Mouse (Mus musculus) midbrain, embryonic 12.5 days (tissue): ENCODE data around the gene Efcab8. TPM values are rescaled to one million over a fixed set of nuclear protein-coding genes. Genes with fewer than 3 reads are reported as not detected.

Experiments
- ATAC-seq: fragments of 200-750 bp; cut with Nextera tagmentation; 2 replicates; pipeline ENCODE4 v1.8.0; 2017; ENCODE audit warnings: low read depth, moderate TSS enrichment, moderate library complexity; ENCODE audit not compliant: low FRiP score
- H3K27ac ChIP-seq: fragments of 300-500 bp; sonication (generic); replicated peaks from 2 replicates; pipeline ENCODE4 v1.5.1; 2016; ENCODE audit warnings: mild to moderate bottlenecking
- H3K27me3 ChIP-seq: fragments of 300-500 bp; sonication (generic); 2 replicates; pipeline ENCODE4 v1.6.1; 2016; ENCODE audit warnings: mild to moderate bottlenecking
- H3K36me3 ChIP-seq: fragments of 300-500 bp; sonication (generic); 2 replicates; pipeline ENCODE4 v1.6.1; 2016
- H3K4me1 ChIP-seq: fragments of 300-500 bp; sonication (generic); 2 replicates; pipeline ENCODE4 v1.6.1; 2016
- H3K4me2 ChIP-seq: fragments of 300-500 bp; sonication (generic); replicated peaks from 2 replicates; pipeline ENCODE4 v1.6.1; 2016; ENCODE audit warnings: mild to moderate bottlenecking, moderate library complexity
- H3K4me3 ChIP-seq: fragments of 300-500 bp; sonication (generic); 2 replicates; pipeline ENCODE4 v1.5.1; 2016; ENCODE audit warnings: mild to moderate bottlenecking
- H3K9ac ChIP-seq: fragments of 300-500 bp; sonication (generic); replicated peaks from 2 replicates; pipeline ENCODE4 v1.6.1; 2016; ENCODE audit warnings: mild to moderate bottlenecking, moderate library complexity
- H3K9me3 ChIP-seq: fragments of 300-500 bp; sonication (generic); 2 replicates; pipeline ENCODE4 v1.6.1; 2016; ENCODE audit warnings: mild to moderate bottlenecking
- WGBS: fragments of 180-500 bp; shearing (Covaris S2); methylation state at CpG from one replicate; pipeline ENCODE4 v1.1.7; 2016; 5-methylcytosine and 5-hydroxymethylcytosine counted together
- polyA plus RNA-seq: library from polyadenylated mRNA; unstranded; fragments of >200 nt; fragmentation: Nextera tagmentation; extraction: Ambion mirVana; gene quantifications from 2 replicates; pipeline ENCODE4 v1.2.1, GENCODE M21; 2016

Gene Efcab8
- polyA plus RNA-seq, 1 experiment from 2014 or later = not detected

GRCm38 (mm10) chr2:153827171-153827830, 47.6 kb downstream of the Efcab8 start:
- no peak overlapping the region for H3K4me2 ChIP-seq
- H3K4me1 ChIP-seq = 0 out of 2 replicates have a peak, but pooled peaks cover 2% of the 10 kb centered on the region
- no peaks in the 10 kb centered on the region for H3K36me3 ChIP-seq
- 85% methylated on average over 8 of the region's 8 CpGs for WGBS
- no peaks in the 10 kb centered on the region for H3K9me3 ChIP-seq
- H3K9ac ChIP-seq = no peak overlapping the region
- H3K27ac ChIP-seq = no peak overlapping the region
- no peaks in the 10 kb centered on the region for H3K27me3 ChIP-seq
- no peak overlapping the region for H3K4me3 ChIP-seq
- ATAC-seq = no peak

GRCm38 (mm10) chr2:153828704-153829103, 49.0 kb downstream of the Efcab8 start:
- H3K9ac ChIP-seq = no peak overlapping the region
- no peaks in the 10 kb centered on the region for H3K9me3 ChIP-seq
- 0 out of 2 replicates have a peak, but pooled peaks cover 2% of the 10 kb centered on the region for H3K4me1 ChIP-seq
- no peaks in the 10 kb centered on the region for H3K27me3 ChIP-seq
- 84% methylated on average over 7 of the region's 7 CpGs for WGBS
- H3K4me3 ChIP-seq = no peak overlapping the region
- H3K27ac ChIP-seq = no peak overlapping the region
- H3K36me3 ChIP-seq = no peaks in the 10 kb centered on the region
- ATAC-seq = no peak
- H3K4me2 ChIP-seq = no peak overlapping the region

- no peak overlapping the region for H3K27ac ChIP-seq
- H3K4me2 ChIP-seq = no peak overlapping the region
- H3K4me1 ChIP-seq = no peaks in the 10 kb centered on the region
- no peaks in the 10 kb centered on the region for H3K36me3 ChIP-seq
- no peaks in the 10 kb centered on the region for H3K9me3 ChIP-seq
- WGBS = 88% methylated on average over 8 of the region's 8 CpGs
- H3K27me3 ChIP-seq = no peaks in the 10 kb centered on the region
- H3K4me3 ChIP-seq = no peak overlapping the region
- no peak for ATAC-seq
- no peak overlapping the region for H3K9ac ChIP-seq
These were observed 53.6 kb downstream of the Efcab8 start for GRCm38 (mm10) chr2:153833291-153833690.

- Histone ChIP-seq H3K36me3 (no peaks in the 10 kb centered on the region), H3K9me3 (no peaks in the 10 kb centered on the region), H3K27me3 (no peaks in the 10 kb centered on the region), H3K27ac (no peak overlapping the region), H3K4me1 (no peaks in the 10 kb centered on the region), H3K4me2 (no peak overlapping the region), H3K9ac (no peak overlapping the region), H3K4me3 (no peak overlapping the region)
- no peak for ATAC-seq
- 88% methylated on average over 8 of the region's 8 CpGs for WGBS
These were observed 63.1 kb downstream of the Efcab8 start for GRCm38 (mm10) chr2:153842854-153843253.

- no peaks in the 10 kb centered on the region for H3K36me3 ChIP-seq
- H3K27me3 ChIP-seq = no peaks in the 10 kb centered on the region
- no peaks in the 10 kb centered on the region for H3K9me3 ChIP-seq
- no peak for ATAC-seq
- peaks cover under 1% of the 10 kb centered on the region; the same call in 1 of the 2 replicates for H3K4me1 ChIP-seq
- 78% methylated on average over 3 of the region's 3 CpGs for WGBS
- H3K4me3 ChIP-seq = no peak overlapping the region
- H3K4me2 ChIP-seq = no peak overlapping the region
- no peak overlapping the region for H3K9ac ChIP-seq
- H3K27ac ChIP-seq = no peak overlapping the region
These were observed 68.7 kb downstream of the Efcab8 start for GRCm38 (mm10) chr2:153848389-153848788.

- no peak overlapping the region for H3K9ac ChIP-seq
- ATAC-seq = no peak
- H3K4me3 ChIP-seq = no peak overlapping the region
- H3K4me2 ChIP-seq = no peak overlapping the region
- H3K27me3 ChIP-seq = peaks cover 10% of the 10 kb centered on the region
- H3K36me3 ChIP-seq = no peaks in the 10 kb centered on the region
- WGBS = 89% methylated on average over 6 of the region's 6 CpGs
- peaks cover 6% of the 10 kb centered on the region; the same call in 1 of the 2 replicates for H3K4me1 ChIP-seq
- no peaks in the 10 kb centered on the region for H3K9me3 ChIP-seq
- H3K27ac ChIP-seq = no peak overlapping the region
These were observed 70.8 kb downstream of the Efcab8 start for GRCm38 (mm10) chr2:153850351-153851029.

- H3K36me3 ChIP-seq = no peaks in the 10 kb centered on the region
- H3K27me3 ChIP-seq = peaks cover 15% of the 10 kb centered on the region
- H3K4me2 ChIP-seq = no peak overlapping the region
- no peak overlapping the region for H3K9ac ChIP-seq
- 61% methylated on average over 4 of the region's 4 CpGs for WGBS
- ATAC-seq = no peak
- no peaks in the 10 kb centered on the region for H3K9me3 ChIP-seq
- peaks cover 6% of the 10 kb centered on the region; the same call in 1 of the 2 replicates for H3K4me1 ChIP-seq
- no peak overlapping the region for H3K4me3 ChIP-seq
- H3K27ac ChIP-seq = no peak overlapping the region
These were observed 71.3 kb downstream of the Efcab8 start for GRCm38 (mm10) chr2:153851030-153851360.

- ATAC-seq = no peak
- H3K4me1 ChIP-seq = peaks cover 6% of the 10 kb centered on the region; the same call in 1 of the 2 replicates
- no peak overlapping the region for H3K27ac ChIP-seq
- WGBS = 5% methylated on average over 5 of the region's 5 CpGs
- peaks cover 16% of the 10 kb centered on the region for H3K27me3 ChIP-seq
- H3K9me3 ChIP-seq = no peaks in the 10 kb centered on the region
- H3K9ac ChIP-seq = no peak overlapping the region
- H3K4me3 ChIP-seq = no peak overlapping the region
- no peak overlapping the region for H3K4me2 ChIP-seq
- H3K36me3 ChIP-seq = no peaks in the 10 kb centered on the region
These were observed 73.8 kb downstream of the Efcab8 start for GRCm38 (mm10) chr2:153853544-153853943.

GRCm38 (mm10) chr2:153859581-153859980, 79.8 kb downstream of the Efcab8 start:
- no peak overlapping the region for H3K4me3 ChIP-seq
- H3K4me2 ChIP-seq = no peak overlapping the region
- H3K27ac ChIP-seq = no peak overlapping the region
- no peak for ATAC-seq
- H3K36me3 ChIP-seq = no peaks in the 10 kb centered on the region
- 73% methylated on average over 2 of the region's 2 CpGs for WGBS
- peaks cover 14% of the 10 kb centered on the region for H3K27me3 ChIP-seq
- no peaks in the 10 kb centered on the region for H3K4me1 ChIP-seq
- H3K9ac ChIP-seq = no peak overlapping the region
- H3K9me3 ChIP-seq = no peaks in the 10 kb centered on the region

- H3K27ac ChIP-seq = no peak overlapping the region
- no peaks in the 10 kb centered on the region for H3K36me3 ChIP-seq
- WGBS = 90% methylated on average over 11 of the region's 11 CpGs
- no peak overlapping the region for H3K4me2 ChIP-seq
- peaks cover 7% of the 10 kb centered on the region for H3K27me3 ChIP-seq
- no peaks in the 10 kb centered on the region for H3K9me3 ChIP-seq
- H3K4me1 ChIP-seq = no peaks in the 10 kb centered on the region
- no peak for ATAC-seq
- H3K4me3 ChIP-seq = no peak overlapping the region
- H3K9ac ChIP-seq = no peak overlapping the region
These were observed 80.6 kb downstream of the Efcab8 start for GRCm38 (mm10) chr2:153860315-153860714.

- no peak for ATAC-seq
- 76% methylated on average over 3 of the region's 3 CpGs for WGBS
- H3K4me1 ChIP-seq = no peaks in the 10 kb centered on the region
- no peak overlapping the region for H3K4me3 ChIP-seq
- H3K36me3 ChIP-seq = no peaks in the 10 kb centered on the region
- no peaks in the 10 kb centered on the region for H3K9me3 ChIP-seq
- no peak overlapping the region for H3K9ac ChIP-seq
- H3K27ac ChIP-seq = no peak overlapping the region
- no peak overlapping the region for H3K4me2 ChIP-seq
- peaks cover 3% of the 10 kb centered on the region; the same call in 1 of the 2 replicates for H3K27me3 ChIP-seq
These were observed 81.0 kb downstream of the Efcab8 start for GRCm38 (mm10) chr2:153860715-153861114.

- H3K9me3 ChIP-seq = no peaks in the 10 kb centered on the region
- no peak overlapping the region for H3K4me2 ChIP-seq
- 72% methylated on average over 3 of the region's 3 CpGs for WGBS
- no peak overlapping the region for H3K4me3 ChIP-seq
- H3K27me3 ChIP-seq = no peaks in the 10 kb centered on the region
- H3K36me3 ChIP-seq = no peaks in the 10 kb centered on the region
- no peak overlapping the region for H3K9ac ChIP-seq
- H3K4me1 ChIP-seq = no peaks in the 10 kb centered on the region
- H3K27ac ChIP-seq = no peak overlapping the region
- ATAC-seq = no peak
These were observed 82.2 kb downstream of the Efcab8 start for GRCm38 (mm10) chr2:153861960-153862359.
